Mouse (Mus musculus): ENCODE results near the gene Fmn2.

DNA sequence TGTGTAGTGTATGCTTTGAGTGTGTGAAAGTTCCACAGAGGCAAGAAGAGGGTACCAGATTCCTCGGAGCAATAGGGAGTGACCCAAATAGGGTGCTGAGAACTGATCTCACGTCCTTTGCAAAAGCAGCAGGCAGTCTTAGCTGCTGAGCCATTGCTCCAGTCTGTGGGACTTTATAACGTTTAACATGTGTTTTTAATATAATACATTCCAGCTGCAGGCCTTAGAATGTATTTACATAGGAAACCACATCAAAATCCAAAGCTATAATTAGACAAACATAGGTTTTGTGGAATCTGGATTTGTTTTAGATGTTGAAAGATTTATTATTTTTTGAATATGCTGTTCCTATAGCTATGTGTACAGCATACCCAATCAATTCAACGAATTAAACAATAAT lies 115.7 kb downstream of the Fmn2 start:
- TF ChIP-seq CTCF (IDR thresholded peaks at IDR 0.05) (no peak), EP300 (IDR thresholded peaks at IDR 0.05) (no peak)
